Mouse (Mus musculus) ES-E14 (cell line): ENCODE data around the gene Olfr807.

Experiments used
- CHD2 ChIP-seq: IDR thresholded peaks from 2 replicates; pipeline ENCODE4 v1.6.1; 2014; ENCODE audit warnings: mild to moderate bottlenecking, low read depth, low read length, inconsistent platforms
- HCFC1 ChIP-seq: IDR thresholded peaks from 2 replicates; pipeline ENCODE4 v1.6.1; 2012; ENCODE audit warnings: low read length, inconsistent platforms, borderline replicate concordance; ENCODE audit not compliant: insufficient read depth
- MAFK ChIP-seq: IDR thresholded peaks from 2 replicates; pipeline ENCODE4 v1.6.1; 2014; ENCODE audit warnings: mild to moderate bottlenecking, low read depth, low read length, inconsistent platforms; ENCODE audit not compliant: insufficient read depth
- ZC3H11A ChIP-seq: IDR thresholded peaks from 2 replicates; pipeline ENCODE4 v1.6.1; 2012; ENCODE audit warnings: low read depth, mild to moderate bottlenecking, inconsistent platforms, low read length, borderline replicate concordance
- ZNF384 ChIP-seq: IDR thresholded peaks from 2 replicates; pipeline ENCODE4 v1.6.1; 2012; ENCODE audit warnings: low read depth, low read length, inconsistent platforms

DNA sequence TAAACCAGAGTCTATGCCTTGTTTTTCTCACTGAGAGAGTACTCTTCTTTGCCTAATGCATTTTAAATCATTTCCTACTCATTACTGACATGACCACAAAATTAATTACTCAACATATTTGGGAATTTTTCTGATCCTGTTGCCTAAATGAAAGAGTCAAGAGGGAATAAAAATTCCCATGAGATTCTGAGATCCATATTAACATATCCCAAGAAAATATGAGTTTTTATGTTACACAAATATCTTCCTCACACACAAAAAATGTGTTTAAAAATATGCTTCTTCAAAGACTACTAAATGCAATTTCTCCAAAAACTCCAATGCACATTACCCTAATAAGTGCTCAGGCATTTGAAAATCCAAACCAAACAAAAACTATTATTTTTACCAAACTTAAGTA lies 37.2 kb upstream of the Olfr807 start, which contains the start of gene Olfr810:
- TF ChIP-seq CHD2 = no peak
- no peak for TF ChIP-seq ZNF384
- TF ChIP-seq MAFK = no peak
- no peak for TF ChIP-seq HCFC1
- TF ChIP-seq ZC3H11A = no peak
